11 mouse cellular contexts compared by ENCODE assay signal in the genomic region with DNA sequence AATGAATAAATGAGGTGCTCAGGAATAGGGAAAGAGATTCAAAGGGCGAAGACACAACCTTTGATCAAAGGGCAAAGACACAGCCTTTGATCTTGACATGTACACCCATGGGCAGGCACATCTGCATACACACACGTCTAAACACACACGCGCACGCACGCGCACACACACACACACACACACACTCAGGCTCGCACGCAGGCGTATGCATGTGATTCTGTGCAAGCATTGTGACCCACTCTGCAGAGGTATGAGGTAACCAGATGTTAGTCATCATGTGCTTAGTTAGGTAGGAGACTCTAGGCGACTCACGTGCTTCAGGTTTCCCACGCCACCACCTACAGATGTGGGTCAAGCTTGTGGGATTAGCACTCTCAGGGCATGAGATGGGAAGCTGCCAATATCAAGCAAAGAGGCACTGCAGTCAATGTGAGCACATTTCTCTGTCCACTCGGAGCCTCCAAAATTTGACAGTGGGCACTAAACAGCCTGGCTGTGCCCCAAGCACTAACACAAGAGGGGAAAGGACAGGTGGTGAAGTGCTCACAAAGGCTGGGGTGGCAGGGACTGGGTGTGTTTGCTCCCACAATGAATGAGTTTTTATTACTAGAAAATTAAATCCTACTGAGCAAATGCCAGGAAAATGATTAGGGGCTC.
A peak's percentile ranks its signal among the peaks of the same experiment; 100 is the strongest.
DNase-seq lines count a peak whose midpoint lies in the region; ATAC-seq lines count a peak whose summit lies in the region.
"Had no signal": no experiment of that assay in that cellular context is flagged by ENCODE, and none has a peak within 500 bp of the region (broad histone marks: within the 10 kb centered on the region; RNA-seq: fewer than 3 reads in every experiment).

No protein-coding gene starts in this region.

- H3K9me3 ChIP-seq in intestine, embryonic 15.5 days: no peaks in the 10 kb centered on the region
- H3K9me3 ChIP-seq in intestine, embryonic 16.5 days (ENCODE audit: control insufficient read depth, low read length): no peaks in the 10 kb centered on the region
- no peaks in the 10 kb centered on the region for H3K9me3 ChIP-seq in forebrain, embryonic 11.5 days (ENCODE audit: control insufficient read depth, low read length)
- no peaks in the 10 kb centered on the region for H3K9me3 ChIP-seq in midbrain, embryonic 10.5 days (replicated peaks)
- H3K9me3 ChIP-seq: neural tube, embryonic 12.5 days had no signal

- no peak overlapping the region for H3K4me3 ChIP-seq in intestine, embryonic 15.5 days (replicated peaks)
- H3K4me3 ChIP-seq in intestine, embryonic 16.5 days (ENCODE audit: low read length): no peak overlapping the region
- H3K4me3 ChIP-seq in forebrain, embryonic 11.5 days (ENCODE audit: low read depth, low read length): no peak overlapping the region
- H3K4me3 ChIP-seq in midbrain, embryonic 10.5 days: no peak overlapping the region
- H3K4me3 ChIP-seq: neural tube, embryonic 12.5 days had no signal

- H3K27me3 ChIP-seq in intestine, embryonic 15.5 days (replicated peaks): no peaks in the 10 kb centered on the region
- H3K27me3 ChIP-seq in intestine, embryonic 16.5 days (replicated peaks; ENCODE audit: control insufficient read depth, insufficient read depth, low read length): no peaks in the 10 kb centered on the region
- H3K27me3 ChIP-seq in forebrain, embryonic 11.5 days (ENCODE audit: control insufficient read depth, insufficient read depth, low read length): no peaks in the 10 kb centered on the region
- no peaks in the 10 kb centered on the region for H3K27me3 ChIP-seq in midbrain, embryonic 10.5 days (ENCODE audit: low read depth, poor library complexity, severe bottlenecking)
- H3K27me3 ChIP-seq: neural tube, embryonic 12.5 days had no signal

- H3K36me3 ChIP-seq in intestine, embryonic 15.5 days: no peaks in the 10 kb centered on the region
- no peaks in the 10 kb centered on the region for H3K36me3 ChIP-seq in intestine, embryonic 16.5 days (ENCODE audit: control insufficient read depth, insufficient read depth, low read length)
- H3K36me3 ChIP-seq in forebrain, embryonic 11.5 days (ENCODE audit: control insufficient read depth, insufficient read depth, low read length): no peaks in the 10 kb centered on the region
- no peaks in the 10 kb centered on the region for H3K36me3 ChIP-seq in midbrain, embryonic 10.5 days
- H3K36me3 ChIP-seq: neural tube, embryonic 12.5 days had no signal

- no peak overlapping the region for H3K9ac ChIP-seq in intestine, embryonic 15.5 days
- no peak overlapping the region for H3K9ac ChIP-seq in intestine, embryonic 16.5 days (ENCODE audit: low read depth, low read length)
- H3K9ac ChIP-seq in forebrain, embryonic 11.5 days (ENCODE audit: low read length): no peak overlapping the region
- H3K9ac ChIP-seq: neural tube, embryonic 12.5 days had no signal

- DNase-seq in 3T3-L1 (ENCODE audit: low read depth, low spot score): peak; percentile 33
- no peak for DNase-seq in forebrain, embryonic 11.5 days (ENCODE audit: low spot score)
- DNase-seq in midbrain, embryonic 10.5 days (ENCODE audit: low spot score): no peak
- DNase-seq in spleen, postnatal 36 days (ENCODE audit: low spot score in 2 of 2): no peak
- no peak for DNase-seq in testis, postnatal 10 days (ENCODE audit: low spot score)
- no peak for DNase-seq in gastrocnemius, postnatal 4 days (ENCODE audit: low spot score in 2 of 2)
- DNase-seq: adrenal gland, adult 8-10 months; cerebellum, adult 9-10 months had no signal

- WGBS in intestine, embryonic 15.5 days: 85% methylated on average over 14 of the region's 14 CpGs
- 86% methylated on average over 14 of the region's 14 CpGs for WGBS in intestine, embryonic 16.5 days
- WGBS in forebrain, embryonic 11.5 days: 94% methylated on average over 14 of the region's 14 CpGs
- 90% methylated on average over 14 of the region's 14 CpGs for WGBS in midbrain, embryonic 10.5 days

- H3K4me2 ChIP-seq in intestine, embryonic 15.5 days (replicated peaks): no peak overlapping the region
- H3K4me2 ChIP-seq in intestine, embryonic 16.5 days (ENCODE audit: low read depth, low read length): no peak overlapping the region
- no peak overlapping the region for H3K4me2 ChIP-seq in forebrain, embryonic 11.5 days (ENCODE audit: low read depth, low read length, severe bottlenecking)
- H3K4me2 ChIP-seq: neural tube, embryonic 12.5 days had no signal

- no peak overlapping the region for H3K27ac ChIP-seq in intestine, embryonic 15.5 days
- H3K27ac ChIP-seq in intestine, embryonic 16.5 days (ENCODE audit: low read length): no peak overlapping the region
- H3K27ac ChIP-seq in forebrain, embryonic 11.5 days (ENCODE audit: low read depth, low read length): no peak overlapping the region
- peak overlapping the region; percentile 69 for H3K27ac ChIP-seq in midbrain, embryonic 10.5 days (replicated peaks)
- H3K27ac ChIP-seq: neural tube, embryonic 12.5 days had no signal

- 0 out of 2 replicates have a peak, but pooled peaks have one; percentile 19 for ATAC-seq in intestine, embryonic 15.5 days
- no peak for ATAC-seq in intestine, embryonic 16.5 days
- ATAC-seq in forebrain, embryonic 11.5 days (replicated peaks; ENCODE audit: low FRiP score): peak; percentile 44; the same call in 1 of the 2 replicates

- H3K4me1 ChIP-seq in intestine, embryonic 15.5 days (replicated peaks): peaks cover 10% of the 10 kb centered on the region
- peaks cover 9% of the 10 kb centered on the region for H3K4me1 ChIP-seq in intestine, embryonic 16.5 days (ENCODE audit: control insufficient read depth, insufficient read depth, low read length)
- no peaks in the 10 kb centered on the region; the same call in 1 of the 2 replicates for H3K4me1 ChIP-seq in forebrain, embryonic 11.5 days (replicated peaks; ENCODE audit: control insufficient read depth, insufficient read depth, low read length)
- H3K4me1 ChIP-seq in midbrain, embryonic 10.5 days: peaks cover 21% of the 10 kb centered on the region
- H3K4me1 ChIP-seq: neural tube, embryonic 12.5 days had no signal
